Mouse (Mus musculus) urinary bladder, adult 2 months (tissue): ENCODE measurements around the gene Snx29. TPM values are rescaled to one million over a fixed set of nuclear protein-coding genes. Genes with fewer than 3 reads are reported as not detected.
"Not testable (repeated sequence)": the region's sequence is repeated elsewhere in the genome, so short reads cannot be mapped to it uniquely, and the experiment has no call there.

ENCODE experiments used
- DNase-seq: peaks from one replicate; pipeline ENCODE4 v3.0.0; 2022; ENCODE audit warnings: low spot score
- polyA plus RNA-seq: library from polyadenylated mRNA; depleted of rRNA; stranded (reverse); fragments of >200 nt; gene quantifications from 2 replicates; pipeline ENCODE4 v1.2.3, GENCODE M21; 2012

Snx29 gene
- polyA plus RNA-seq, 1 experiment: 8.1 TPM

DNA sequence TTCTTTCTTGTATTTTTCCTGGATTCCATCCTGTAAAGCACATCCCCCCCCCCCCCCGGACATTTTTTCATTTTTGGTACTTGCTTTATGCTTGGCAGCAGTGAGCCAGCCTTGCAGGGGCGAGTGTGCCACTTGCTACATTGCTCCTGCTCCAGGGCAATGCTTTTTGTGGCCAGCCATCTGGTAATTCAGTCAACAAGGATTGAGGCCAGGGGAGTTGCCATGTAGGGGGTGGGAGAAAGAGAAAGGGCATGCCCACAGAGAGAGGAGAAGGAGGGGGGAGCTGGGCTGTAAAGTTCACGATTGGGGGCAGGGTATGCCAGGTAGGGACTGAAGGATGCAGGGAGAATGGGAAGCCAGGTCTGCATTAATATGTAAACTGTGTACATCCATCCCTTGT is 210.7 kb downstream of the Snx29 start:
- no peak for DNase-seq

DNA sequence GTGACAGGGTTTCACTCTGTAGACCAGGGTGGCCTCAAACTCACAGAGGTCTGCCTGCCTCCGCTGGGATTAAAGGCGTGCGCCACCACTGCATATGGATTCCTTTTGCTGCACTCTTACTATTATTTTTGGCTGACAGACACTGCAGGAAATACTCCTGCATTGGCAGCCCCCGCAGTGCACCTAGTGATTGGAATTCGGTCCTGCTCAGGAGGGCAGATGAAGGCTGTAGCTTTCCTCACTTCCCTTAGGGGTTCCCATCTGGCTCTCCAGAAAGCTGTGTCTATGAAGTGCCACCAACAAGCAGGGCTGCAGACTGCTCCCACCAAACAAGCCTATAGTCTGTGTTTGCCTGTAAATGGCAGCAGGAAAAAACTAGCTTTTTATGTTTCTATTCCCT is 215.0 kb downstream of the Snx29 start:
- no peak for DNase-seq

DNA sequence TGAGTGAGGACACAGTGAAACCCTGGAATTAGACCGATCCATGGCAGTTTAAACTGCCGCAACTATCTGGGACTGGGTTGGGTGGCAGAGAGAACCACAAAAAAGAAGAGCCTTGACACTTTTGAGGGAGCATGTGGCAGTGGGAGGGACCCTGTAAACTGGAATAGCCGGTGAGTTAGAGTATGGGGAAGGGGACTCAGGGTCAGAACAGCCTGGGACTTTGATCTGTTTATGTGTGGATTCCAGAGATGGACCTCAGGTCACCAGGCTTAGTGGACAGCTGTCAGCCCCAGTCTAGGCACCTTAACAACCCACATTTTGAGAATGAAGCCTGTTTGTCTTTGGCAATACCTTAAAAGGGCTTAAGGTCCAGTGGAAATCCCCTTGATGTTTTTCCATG is 215.5 kb downstream of the Snx29 start:
- no peak for DNase-seq

DNA sequence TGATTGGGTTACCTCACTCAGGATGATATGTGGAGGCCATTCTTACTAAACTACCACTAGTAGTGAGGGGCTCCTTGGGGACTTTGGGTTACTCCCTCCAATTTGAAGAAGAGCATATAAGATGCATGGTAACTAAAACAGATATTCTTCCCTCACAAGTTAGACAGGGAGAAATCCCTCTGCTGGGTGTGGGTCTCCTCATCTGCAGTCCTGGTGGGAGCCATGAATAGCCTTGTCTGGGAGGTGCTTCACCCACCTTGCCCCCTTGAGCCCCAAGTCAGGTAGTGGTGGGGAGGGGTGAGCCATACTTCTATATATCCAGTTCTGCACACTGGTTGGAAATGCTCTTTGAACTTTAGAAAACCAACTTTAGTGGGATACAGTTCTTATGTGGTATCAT is 218.3 kb downstream of the Snx29 start:
- no peak for DNase-seq

DNA sequence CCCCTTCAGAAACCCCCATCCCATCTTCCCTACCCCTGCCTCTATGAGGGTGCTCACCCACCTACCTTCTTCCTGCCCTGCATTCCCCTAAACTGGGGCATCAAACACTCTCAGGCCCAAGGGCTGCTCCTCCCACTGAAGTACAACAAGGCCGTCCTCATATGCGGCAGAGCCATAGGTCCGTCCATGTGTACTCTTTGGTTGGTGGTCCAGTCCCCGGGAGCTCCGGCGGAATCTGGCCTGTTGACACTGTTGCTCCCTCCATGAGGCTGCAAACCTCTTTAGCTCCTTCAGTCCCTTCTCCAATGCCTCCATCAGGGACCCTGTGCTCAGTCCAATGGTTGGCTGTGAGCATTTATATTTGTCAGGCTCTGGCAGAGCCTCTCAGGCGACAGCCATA is 219.1 kb downstream of the Snx29 start:
- no peak for DNase-seq

DNA sequence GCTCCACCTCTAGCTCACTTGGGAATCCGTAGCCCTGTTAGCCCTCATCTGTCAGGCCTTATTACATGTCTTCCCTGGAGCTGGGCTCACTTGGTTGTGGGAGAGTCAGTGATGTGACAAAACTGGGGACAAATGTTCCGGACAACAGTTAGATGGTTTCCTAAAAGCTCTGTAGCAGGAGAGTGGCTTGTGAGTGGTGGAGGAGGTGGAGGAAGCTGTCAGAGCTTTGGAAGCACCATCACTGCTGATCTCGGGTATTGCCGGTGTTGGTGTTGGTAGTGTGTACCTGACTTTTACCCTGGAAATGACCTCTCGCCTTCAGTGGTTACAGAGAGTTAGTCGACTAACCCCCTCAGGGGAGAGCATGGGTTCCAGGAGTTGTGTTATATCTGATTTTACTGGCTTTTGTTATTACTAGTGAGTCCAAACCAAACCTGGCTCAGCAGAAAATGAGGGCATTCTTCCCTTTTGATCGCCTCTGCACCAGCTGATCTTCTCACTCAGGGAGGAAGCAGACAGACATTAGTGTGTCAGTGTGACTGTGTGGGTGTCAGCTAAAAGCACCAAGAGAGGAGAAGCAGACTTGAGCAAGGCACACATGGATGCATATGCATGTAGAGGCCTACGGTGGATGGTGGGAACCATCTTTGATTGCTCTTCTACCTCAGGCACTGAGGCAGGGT is 227.5 kb downstream of the Snx29 start:
- no peak for DNase-seq

DNA sequence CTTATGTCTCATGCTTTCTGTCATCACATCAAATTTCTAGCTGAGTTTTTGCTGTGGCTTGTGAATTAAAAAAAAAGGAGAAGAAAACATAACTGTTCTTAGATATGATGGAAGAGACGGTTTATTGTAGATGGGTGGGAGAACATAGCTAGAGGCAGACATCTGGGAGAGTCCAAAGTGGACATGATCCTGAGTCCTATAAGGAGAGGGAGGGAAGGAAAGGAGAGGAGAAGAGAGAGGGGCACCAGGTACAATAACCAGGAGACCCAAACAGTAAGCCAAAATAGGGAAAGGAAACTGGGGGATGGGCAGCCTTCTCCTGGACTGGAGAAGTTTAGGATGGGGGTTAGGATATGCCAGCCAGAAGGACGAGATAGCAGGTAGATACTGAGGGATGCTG is 239.0 kb downstream of the Snx29 start:
- no peak for DNase-seq

DNA sequence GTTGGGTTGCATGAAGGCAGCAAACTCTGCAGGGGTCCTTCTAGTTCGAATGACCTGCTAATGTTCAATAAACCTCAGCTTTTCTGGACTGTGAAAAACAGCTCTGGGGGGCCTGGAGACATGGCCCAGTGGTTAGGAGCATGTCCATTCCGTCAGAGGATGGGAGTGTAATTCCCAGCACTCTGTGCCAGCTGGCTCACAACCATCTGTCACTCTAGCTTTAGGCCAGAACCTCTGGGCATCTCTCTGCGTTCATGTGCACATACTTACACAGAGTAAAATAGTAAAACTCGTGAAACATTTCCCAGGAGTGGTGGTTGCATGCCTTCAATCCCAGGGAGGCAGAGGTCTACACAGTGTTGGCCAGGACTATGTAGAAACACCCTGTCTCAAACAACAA is 241.1 kb downstream of the Snx29 start:
- no peak for DNase-seq

DNA sequence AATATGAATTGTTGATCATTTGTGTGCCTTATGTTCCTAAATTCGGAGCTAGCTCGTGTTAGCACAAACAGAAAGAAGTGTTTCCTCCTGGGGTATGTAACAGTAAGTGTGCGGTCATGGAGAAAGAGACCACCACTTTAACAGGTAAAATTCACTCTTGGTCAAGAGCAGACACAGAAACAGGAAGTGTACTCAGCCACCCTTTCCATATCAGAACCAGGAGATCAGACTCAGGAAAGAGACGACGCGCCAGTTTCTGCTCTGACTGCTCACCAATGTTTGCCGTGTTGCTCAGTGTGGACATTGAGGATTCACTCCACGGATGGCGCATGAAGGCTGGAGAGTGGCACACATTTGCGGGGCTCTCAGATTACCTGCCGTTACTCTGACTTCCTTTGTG is 242.4 kb downstream of the Snx29 start:
- DNase-seq: no peak

DNA sequence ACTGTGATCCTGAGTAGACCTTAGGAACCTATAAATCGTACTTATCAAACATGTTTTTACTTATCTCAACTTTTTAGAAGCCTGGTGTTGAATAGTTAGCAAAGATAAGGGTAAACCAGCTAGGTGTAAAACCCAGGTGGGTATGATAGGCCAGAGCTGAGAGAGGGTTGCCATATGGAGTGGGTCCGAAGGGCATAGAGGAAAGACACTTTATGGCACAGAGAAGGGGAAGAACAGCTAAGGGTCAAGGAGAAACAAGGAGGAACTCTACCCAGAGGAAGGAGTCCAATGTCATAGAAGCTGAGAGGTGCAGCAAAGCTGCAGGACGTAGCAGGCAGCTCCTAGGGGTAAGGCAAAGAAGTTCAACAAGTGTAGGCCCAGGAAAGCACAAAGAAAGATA is 244.9 kb downstream of the Snx29 start:
- DNase-seq: no peak

DNA sequence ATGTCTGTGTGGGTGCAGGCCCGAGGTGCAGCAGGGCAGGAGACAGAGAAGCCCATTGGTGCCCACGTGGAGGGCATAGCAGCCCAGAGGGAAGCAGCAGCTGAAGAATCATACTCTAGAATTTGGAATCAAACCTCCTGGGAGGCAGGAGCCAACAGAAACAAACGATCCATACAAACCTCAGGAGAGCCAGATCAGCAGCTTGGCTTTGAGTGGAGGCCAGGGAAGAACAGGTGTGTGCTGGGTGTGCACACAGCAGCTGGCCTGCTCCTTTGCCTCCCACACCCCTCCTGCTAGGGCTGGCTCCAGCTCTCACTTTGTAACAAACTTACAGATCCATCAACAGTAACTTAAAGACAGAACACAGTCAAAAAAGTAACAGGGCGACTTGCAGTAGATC is 245.4 kb downstream of the Snx29 start:
- DNase-seq: no peak

DNA sequence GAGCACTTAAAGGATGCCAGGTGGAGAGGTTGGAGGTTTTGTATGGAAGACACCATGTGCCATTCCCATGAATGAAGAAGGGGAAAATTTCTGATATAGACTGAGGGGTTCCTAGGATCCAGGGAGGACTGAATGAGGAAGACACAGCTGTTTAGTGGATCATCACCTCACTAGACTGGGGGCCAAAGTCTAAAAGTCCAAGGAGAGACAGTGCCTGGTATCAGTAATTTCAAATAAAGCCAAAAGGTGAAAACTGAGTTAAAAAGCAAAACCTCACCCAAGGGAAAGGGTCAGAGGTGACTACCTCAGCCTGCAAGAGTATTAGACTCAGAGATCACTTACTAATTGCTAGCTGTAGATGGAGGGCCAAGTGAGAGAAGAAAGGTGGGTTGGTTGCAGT is 245.9 kb downstream of the Snx29 start:
- DNase-seq: no peak

DNA sequence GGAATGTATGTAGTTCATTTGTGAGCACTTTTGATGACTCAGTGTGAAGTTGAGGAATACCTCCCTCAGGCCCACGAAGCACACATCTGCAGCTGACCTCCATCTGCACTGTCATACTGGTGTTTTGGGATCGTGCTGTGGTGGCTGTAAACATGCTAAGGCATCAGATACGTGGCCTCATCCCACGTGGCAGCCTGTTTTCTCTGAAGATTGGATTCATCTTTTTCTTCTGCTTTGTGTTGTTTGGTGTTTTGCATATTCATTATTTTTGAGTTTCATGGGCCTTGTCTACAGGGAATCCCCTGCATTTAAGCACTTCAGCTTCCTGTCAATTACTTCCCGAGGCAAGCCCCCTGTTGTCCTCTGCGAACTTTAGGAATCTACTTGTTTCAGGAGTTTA is 246.4 kb downstream of the Snx29 start:
- DNase-seq: no peak

DNA sequence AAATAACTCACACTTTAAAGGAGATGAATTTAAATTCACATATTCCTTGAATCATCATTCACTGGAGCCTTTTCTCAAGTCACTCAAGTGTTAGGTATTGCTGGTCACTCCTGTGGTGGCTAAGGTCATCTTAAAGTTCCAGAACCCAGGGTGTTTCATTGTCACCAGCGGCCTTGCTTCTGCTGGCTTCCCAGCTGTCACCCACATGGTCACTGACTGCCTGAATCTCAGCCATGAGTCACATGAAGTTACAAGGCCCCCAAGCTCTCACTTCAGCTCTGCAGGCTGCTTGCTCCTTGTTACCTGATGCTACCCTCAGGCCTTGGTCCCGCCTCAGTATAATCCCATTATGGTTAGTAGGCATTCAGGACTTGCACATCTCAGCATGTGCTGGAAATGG is 247.4 kb downstream of the Snx29 start:
- DNase-seq: no peak

DNA sequence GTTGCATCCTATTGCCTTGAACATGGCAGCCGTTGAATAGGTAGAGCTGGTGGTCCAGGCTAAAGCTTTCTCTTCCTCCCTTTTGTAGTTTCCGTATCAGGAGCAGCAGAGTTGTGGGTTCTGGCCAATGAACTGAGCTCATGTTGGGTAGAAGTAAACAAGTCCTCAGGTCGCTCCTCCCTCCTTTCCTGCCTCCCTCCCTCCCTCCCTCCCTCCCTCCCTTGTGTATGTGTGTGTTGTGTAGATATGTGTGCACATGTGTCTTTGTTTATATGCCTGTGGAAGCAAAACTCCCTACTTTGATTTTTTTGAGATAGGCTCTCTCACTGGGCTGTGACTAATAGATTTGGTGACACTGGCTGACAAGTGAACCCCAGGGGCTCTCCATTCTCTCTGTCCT is 251.8 kb downstream of the Snx29 start:
- no peak for DNase-seq

DNA sequence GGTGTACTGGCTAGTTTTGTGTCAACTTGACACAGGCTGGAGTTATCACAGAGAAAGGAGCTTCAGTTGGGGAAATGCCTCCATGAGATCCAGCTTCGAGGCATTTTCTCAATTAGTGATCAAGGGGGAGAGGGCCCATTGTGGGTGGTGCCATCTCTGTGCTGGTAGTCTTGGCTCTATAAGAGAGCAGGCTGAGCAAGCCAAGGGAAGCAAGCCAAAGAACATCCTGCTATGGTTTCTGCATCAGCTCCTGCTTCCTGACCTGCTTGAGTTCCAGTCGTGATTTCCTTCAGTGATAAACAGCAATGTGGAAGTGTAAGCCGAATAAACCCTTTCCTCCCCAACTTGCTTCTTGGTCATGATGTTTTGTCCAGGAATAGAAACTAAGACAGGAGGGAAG is 253.0 kb downstream of the Snx29 start:
- not testable (repeated sequence) for DNase-seq

DNA sequence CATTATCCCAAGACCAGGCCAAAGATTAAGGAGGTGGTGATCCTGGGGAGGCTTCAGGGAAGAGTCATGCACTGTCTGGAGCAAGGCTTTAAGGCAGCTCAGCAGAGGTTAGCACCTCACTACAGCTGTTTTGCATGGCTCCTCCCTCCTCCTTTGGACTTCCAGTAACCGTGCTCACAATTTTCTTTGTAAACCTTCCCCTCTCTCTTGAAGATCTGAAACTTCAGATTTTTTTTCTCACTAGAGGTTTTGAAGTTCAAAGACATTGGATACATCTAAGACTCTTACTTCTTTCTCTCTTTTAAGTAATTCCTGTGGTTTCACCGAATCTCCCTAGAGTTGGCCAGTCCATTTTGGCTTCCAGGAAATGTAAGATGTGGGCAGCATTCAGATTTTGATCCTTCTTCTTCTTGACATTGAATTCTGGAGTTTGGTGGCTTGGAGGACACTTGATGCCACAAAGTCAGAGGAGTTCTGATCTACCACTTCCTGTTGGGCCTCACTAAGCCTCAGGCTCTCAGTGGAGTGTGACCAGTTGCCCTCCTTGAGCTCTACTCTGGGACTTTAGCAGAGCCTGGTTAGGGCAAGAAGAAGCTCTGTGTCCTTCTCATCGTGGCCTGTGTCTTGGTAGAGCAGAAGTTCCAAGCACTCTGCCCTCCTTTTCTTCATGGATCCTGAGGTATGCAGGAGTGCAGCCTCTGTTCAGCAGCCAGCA is 255.0 kb downstream of the Snx29 start:
- no peak for DNase-seq

DNA sequence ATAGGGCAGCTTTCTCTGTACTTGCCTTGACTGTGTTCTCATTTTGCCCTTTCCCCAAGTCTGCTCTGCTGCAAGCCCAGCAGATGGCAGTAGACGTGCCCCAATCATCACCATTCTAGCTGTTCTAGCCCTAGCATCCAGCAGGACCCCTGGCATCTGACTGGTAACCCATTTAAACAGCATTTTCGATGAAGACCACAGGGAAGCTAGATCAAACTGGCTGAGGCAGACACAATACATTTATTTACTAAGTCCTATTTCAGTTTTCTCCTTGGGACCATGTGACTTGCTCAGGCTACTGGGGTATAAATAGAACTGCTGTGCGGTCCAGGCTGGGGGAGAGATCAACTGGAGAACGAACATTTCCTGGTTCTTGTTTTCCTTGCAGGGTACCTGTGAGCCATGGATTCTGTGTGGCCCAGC is 257.0 kb downstream of the Snx29 start:
- DNase-seq: no peak

DNA sequence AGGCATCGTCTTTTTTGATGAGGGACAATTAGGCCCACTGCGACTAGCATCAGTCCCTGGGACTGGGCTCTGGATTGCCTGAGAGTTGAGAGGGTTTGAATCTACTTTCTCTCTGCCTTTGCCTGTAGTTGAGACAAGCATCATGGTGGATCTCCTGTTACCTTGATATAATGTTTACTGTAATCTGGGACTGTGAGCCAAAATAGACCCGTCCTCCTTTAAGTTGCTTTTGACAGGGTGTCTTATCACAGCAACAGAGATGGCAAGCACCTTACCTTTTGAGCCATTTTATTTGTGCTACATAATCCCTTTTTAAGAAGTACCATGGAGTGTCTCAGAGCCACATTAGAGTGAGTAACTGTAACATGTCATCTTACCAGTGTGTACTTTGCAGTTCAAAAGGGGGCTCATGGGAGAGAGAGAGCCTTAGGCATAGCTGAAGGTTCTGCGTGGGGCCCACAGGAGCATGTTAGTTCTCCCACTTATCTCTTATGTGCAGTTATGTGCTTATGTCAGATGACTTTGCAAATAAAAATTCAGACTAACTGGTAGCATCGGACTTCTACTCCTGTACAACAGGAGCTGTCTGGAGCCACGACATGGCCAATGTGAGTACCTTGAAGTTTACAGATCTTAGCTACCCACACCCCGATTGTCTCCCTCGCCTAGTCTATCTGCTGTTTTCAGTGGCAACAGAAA is 261.4 kb downstream of the Snx29 start:
- DNase-seq: no peak

DNA sequence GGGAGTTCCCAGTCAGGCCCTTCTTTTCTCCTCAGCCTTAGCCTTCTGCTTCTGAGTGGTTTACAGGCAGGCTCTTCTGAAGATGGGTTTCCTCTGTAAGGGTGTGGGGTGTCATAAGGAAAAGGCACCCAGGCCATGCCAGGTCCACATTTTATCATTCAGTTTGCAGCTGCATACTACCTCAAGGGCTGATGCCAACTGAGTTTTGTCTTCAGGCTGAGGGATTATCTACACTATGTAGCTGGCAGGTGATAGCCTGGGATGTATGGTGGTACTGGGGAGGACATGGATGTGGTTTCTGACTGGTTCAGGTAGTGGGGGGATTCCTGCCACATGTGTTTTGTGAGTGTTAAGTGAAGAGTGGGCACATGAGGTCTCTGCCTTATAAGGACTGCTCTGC is 266.0 kb downstream of the Snx29 start:
- DNase-seq: no peak

DNA sequence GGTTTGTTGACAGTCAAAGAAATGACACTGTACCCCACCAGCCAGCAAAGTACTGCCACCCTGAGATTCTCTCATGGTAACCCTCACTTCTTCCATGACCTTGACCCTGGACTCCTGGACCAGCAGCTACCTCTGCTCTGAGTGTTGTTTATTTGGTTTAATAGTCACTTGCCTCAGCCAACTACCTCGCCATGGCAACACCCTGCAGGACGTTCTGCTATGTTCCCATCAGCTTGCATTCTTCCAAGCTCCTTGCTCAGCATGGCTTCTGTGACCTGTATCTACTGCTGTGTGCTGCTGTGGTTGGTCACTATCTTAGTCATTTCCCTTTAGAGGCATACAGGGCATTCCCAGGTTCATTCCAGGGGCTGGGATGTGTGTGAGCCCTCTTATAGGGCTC is 266.6 kb downstream of the Snx29 start:
- DNase-seq: no peak

DNA sequence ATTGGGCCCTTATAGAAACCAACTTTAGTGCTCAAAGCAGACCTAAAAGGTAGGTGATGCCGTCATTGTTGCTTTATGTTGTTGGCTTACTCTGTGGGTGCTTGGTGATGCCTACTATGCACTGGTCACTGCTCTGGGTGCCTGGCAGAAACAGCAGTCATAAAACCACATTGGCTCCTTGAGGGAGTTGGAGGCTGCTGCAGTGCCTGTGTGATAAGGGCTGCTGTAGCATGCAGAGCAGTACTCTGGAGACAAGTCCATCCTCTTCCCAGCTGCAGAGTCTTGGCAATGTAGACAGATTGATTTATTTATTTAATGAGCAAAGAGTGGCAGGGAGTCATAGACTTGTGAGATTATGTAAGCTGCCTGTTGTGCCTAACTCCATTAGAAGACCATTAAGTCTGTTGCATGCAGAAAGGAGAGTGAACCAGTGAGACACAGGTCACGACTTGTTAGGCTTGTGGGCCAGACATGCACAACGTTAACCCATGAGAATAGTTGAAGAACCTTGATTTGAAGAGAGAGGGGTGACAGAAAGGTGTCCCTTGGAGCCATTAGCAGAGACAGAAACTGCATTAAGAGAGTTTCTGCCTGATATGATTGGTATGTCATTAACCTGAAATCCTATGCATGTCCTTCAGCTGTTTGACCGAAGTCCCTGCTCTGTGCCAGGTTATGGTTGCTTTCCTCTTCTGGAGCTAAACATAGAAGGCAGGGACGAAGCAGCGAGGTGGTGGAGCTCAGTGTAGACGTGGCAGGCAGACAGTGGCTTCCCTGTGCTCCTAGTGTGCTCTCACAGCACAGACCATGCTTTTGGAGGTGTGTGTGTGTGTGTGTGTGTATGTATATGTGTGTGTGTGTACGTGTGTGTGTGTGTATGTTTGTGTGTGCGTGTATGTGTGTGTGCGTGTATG is 267.3 kb downstream of the Snx29 start:
- no peak for DNase-seq
